Mouse (Mus musculus) ovary, postnatal 36 days (tissue): ENCODE measurements around the gene Slc50a1.
A peak's percentile ranks its signal among the peaks of the same experiment; 100 is the strongest.

Source experiments
- DNase-seq: peaks from one replicate; pipeline ENCODE4 v3.0.0; 2022; ENCODE audit warnings: low spot score, mixed read lengths

Slc50a1 gene

GRCm38 (mm10) chr3:89294195-89294594 is 23.8 kb upstream of the Slc50a1 start:
- DNase-seq: no peak

DNA sequence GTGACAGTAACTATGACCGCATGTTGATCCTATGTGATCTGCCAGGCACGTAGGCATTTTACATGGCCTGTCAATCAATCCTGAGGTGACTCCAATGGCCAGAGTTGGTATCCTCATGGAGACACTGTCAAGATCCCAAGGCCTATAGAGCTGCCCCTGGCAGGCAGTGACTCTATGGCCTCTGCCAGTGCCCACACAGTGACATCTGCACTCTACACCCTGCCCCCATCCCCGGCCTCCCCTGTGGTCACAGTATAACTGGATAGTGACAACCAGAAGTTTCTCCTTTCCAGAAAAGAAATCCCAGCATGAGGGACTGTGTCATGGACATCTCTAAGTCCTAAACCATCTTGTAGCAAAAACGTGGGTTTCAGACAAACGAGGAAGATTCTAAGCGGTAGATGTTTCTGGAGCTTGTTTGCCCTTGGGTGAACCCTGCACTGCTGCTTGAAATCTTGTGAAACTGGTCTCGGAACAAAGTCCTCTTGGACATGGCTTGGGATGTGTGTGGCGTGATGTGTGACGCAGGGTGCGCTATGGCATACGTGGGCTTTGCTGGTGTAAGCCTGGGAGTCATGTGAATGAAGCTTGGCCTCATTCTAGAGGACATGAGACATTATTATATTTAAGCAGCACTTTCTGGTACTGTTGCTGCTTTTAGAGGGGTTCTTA is 23.0 kb upstream of the Slc50a1 start:
- no peak for DNase-seq

DNA sequence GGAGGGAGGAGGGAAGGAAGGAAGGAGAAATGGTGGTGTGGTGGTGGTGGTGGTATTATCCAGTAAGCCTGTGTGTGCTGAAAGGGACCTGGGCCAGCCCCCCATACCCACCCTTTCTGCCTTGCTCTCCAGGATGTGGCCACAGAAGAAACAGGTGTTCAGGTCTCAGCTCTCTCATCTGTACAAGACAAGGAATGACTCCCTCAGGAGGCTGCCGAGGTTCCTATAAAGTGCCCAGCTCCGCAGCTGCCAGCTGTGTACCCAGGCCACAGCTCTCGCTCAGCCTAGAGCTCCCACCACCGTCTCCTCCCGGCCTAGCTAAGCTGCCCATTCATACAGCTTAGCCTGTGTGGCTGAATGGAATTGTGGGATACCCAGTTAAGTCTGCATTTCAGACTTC is 21.9 kb upstream of the Slc50a1 start:
- no peak for DNase-seq

DNA sequence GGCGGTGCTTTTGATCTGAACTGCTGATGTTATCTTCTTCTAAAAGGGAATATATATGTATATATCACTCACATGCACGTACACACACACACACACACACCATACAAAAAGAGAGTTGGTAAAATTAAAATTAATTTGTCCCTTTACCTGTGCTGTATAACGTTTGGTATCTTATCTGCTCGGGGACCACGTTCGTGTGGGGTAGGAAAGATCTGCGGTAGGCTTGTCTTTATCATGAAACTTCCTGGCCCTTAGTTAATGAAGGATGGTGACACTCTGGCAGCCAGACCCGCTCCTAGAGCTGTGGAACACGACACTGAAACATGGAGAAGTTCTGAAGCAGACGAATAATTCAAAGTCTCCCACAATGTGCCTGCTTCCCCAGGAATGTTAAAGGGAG is 21.5 kb upstream of the Slc50a1 start:
- no peak for DNase-seq

DNA sequence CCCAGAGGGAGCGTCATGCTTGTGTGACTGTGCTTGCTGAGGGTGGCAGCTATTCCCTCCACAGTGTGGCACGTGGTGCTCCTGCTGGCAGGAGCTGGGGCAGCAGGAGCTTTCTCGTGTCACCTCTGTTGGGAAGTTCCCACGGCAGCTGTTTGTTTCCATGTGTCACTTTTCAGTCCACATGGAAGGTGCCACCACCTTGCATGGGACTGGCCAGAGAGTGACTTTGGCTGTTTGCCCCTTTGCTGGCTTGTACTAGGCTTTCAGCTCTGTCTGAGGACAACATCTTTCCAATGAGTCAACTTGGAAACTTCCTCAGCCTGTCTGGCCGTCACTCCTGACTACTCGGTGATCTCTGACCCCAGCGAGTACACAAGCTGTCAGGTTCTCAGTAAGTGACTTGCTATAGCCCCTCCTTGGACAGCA is 18.1 kb upstream of the Slc50a1 start:
- DNase-seq: no peak

- no peak for DNase-seq
These were observed 16.9 kb upstream of the Slc50a1 start for GRCm38 (mm10) chr3:89287286-89287685.

- DNase-seq: no peak
These were observed 15.2 kb upstream of the Slc50a1 start for GRCm38 (mm10) chr3:89285526-89285925.

GRCm38 (mm10) chr3:89284261-89284660 is 13.9 kb upstream of the Slc50a1 start:
- DNase-seq: no peak

DNA sequence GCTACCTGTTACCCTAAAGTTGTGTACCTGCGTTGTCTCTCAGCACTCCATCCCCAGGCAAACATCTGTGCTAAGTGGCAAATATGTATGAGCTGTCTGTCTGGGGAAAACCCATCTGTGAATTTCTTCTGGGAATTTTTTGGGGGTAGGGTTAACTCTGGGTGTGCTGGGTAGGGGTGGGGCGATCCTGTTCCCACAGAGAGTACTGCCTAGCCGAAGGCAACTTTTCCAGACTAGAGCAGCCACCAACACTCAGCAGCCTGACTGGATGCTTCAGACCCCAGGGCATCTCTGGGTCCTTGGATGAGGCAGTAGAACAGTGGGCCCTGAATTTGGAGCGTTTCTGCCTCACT is 11.9 kb upstream of the Slc50a1 start:
- DNase-seq: no peak

DNA sequence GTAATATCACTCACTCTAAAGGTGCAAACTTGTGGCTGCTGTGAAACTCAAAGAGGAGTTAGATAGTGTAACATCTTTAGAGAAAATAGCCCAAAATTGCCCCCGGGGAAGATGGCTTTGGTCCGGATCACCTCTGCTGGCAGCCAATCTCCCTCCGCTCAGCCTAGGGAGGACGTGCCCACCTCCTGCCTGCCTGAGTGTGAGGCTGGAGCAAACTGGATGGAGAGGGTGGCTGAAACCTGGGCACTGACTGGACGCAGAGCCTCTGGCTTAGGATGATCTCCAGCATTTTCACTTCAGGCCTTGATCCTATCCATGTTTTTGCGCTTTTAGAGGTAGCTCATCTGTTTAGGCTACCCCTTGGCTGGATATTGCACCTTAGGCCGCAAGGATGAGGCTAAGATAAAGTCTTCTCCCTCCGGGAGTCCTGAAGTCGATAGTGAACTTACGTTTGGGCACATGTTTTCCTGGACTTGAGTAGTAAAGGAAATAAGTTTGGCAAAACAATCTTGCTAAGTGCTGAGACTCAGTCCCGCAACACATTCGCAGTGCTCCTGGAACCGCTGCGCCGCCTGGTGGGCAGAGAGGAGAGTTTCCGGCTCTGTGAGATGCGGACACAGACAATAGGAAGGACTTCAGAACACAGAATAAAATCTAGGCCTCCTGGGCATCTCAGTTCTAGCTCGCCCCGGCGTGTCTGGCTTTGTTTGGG is 11.4 kb upstream of the Slc50a1 start:
- peak; percentile 82 for DNase-seq

DNA sequence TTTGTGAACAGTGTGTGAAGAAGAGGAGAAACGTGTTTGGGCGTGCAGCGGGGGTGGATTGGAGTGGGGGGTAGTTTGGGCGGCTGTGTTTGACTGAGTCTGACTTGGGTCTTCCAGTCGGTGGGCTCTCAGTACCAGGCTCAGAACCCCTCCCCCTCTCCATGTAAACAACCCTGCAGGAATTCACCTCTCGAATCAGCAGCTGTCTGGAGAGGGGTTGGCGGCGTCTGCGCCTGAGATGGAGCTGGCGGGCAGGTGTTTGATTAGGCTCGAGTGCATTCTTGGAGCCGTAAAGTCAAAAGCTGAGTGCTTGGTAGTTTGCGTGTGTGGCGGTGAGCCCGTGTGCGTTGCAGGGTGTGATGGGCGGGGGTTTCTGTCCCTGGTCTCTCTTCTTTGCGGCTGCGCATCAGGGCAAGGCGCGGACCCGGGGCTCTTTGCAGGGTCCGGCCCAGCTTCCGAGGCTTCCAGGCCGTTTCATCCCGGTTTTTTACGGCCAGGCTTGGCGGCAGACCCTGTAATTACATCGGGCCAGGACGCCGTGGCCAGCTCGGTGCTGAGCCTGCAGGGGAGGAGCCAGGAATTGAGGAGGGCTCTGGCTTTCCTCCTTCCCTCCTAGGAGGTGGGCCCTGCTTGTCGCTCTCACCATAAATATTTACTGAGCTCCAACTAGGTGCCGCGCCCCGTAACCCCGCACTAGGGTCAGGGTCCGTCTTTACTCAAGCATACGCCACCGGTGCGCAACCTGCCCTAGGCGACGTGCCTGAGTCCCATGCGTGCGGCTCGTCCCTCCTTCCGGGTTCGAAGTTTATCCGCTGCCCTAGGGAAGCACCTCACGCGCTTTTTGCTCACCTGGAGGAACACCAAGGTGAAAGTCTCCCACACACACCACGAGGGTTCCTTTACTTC is 10.5 kb upstream of the Slc50a1 start, which contains the start of gene Efna1:
TSS of gene Efna1 (minus strand) at position 537 of the 906 bp plus-strand sequence.
- DNase-seq: peak; percentile 59

DNA sequence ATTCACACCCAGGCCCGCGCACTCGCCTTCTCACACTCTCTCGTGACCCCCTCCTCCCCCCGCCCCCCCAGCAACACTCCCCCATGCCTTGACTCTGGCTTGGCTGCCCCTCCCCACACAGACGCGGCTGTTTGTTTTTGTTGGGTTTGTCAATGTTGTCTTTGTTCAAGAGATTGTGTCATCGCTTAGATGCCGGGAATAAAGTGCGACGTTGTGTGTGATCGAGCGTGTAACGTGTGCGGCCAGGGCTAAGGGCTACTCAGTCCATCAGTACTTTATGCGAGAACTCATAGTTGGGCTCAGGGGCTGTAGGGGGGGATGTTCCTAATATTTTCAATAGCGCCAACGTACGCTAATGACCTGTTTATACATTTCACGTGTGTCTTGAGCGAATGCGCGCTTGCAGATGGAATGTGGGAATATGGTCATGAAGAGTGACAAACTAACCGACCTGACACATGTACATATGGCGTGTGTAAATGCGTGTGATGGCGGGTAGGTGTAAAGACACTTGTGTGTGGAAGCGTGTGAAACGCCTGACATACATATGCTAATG is 9.8 kb upstream of the Slc50a1 start:
- no peak for DNase-seq

GRCm38 (mm10) chr3:89279153-89279890 is 9.0 kb upstream of the Slc50a1 start:
- DNase-seq: peak; percentile 84

GRCm38 (mm10) chr3:89278643-89279042 is 8.3 kb upstream of the Slc50a1 start:
- no peak for DNase-seq

DNA sequence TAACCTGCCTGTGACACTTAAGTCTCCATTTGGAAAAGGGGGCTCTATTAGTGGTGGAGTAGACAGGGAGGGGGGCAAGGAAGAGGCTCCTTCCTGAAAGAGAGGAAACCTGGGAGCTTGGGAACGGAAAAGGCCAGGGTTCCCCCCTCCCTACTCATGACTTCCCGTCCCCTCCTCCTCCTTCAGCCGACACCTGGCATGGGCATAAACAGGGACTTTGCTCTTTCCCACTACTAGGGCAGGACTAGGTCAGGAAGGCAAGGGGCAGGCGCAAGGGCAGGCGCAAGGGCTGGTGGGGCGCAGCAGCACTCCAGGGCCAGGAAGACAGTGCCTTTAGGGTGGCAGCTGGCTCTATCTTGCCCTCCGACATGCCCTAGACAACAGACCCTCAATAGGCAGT is 7.7 kb upstream of the Slc50a1 start:
- DNase-seq: peak; percentile 24

GRCm38 (mm10) chr3:89277281-89278021 is 7.1 kb upstream of the Slc50a1 start:
- peak; percentile 27 for DNase-seq

DNA sequence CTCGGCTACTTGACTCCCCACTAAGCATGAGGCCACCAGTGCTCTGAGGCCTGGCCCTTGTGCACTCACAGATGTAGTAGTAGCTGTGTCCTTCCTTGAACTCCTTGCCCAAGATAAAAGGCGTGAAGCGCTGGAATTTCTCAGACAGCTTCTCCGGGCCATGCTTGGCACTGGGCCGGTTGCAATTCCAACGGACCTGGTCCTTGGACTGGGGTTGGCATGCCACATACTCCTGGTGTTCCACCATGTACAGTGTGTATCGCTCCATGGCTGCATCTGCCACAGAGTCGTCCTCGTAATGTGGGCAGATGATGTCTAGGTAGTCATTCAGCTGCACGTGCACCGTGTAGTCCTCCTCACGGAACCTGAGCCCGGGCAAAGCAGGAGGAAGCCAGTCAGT is 5.7 kb upstream of the Slc50a1 start:
- DNase-seq: peak; percentile 37

DNA sequence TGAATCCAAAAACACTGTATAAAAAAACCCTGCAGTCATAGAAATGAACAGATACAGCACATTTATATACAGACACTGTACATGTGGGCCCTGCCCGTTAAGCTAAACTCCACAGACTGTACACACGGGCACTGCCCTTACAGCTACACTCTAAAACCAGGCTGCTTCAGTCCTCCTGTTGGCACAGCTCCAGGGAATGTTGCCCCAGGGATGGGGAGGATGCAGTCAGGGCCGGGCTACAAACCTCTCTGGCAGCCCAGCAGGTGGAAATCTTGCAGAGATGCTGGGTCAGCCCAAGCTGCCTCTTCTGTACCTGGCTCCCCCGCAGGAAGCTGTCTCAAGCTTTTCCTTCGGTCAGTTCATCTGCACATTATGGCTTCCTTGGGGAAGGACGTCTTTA is 1.4 kb upstream of the Slc50a1 start:
- no peak for DNase-seq

GRCm38 (mm10) chr3:89270891-89271290 is 521 bp upstream of the Slc50a1 start:
- DNase-seq: peak; percentile 53

GRCm38 (mm10) chr3:89268916-89269315 is 1.5 kb downstream of the Slc50a1 start:
- no peak for DNase-seq

GRCm38 (mm10) chr3:89266439-89266893 is 3.9 kb downstream of the Slc50a1 start:
- peak; percentile 71 for DNase-seq
